Mouse (Mus musculus) embryonic fibroblast, embryonic 13.5 days (primary cell): ENCODE results near the gene Cog1.

Source experiments
- CTCF ChIP-seq: IDR thresholded peaks from 2 replicates; pipeline ENCODE4 v1.5.1; 2011; ENCODE audit warnings: mild to moderate bottlenecking, control low read depth, low read length, moderate library complexity, borderline replicate concordance; ENCODE audit not compliant: insufficient read depth
- POLR2A ChIP-seq: IDR thresholded peaks from 2 replicates; pipeline ENCODE4 v1.6.1; 2011; ENCODE audit warnings: low read depth, mild to moderate bottlenecking, control low read depth, low read length, moderate library complexity

GRCm38 (mm10) chr11:113658319-113658718 lies 9.3 kb downstream of the Cog1 start:
- TF ChIP-seq CTCF = no peak
- TF ChIP-seq POLR2A = no peak
